Mouse (Mus musculus): Measurements from ENCODE around the gene Prdm2. TPM values are rescaled to one million over a fixed set of nuclear protein-coding genes. Genes with fewer than 3 reads are reported as not detected.

Prdm2 gene
- total and polyA plus RNA-seq, 3 experiments, result 4.3 to 13.5 TPM; not detected in 1

GRCm38 (mm10) chr4:143112985-143113384 lies 99.8 kb downstream of the Prdm2 start (continued):
- TF ChIP-seq RAD21 (IDR thresholded peaks at IDR 0.05; ENCODE audit: low read depth, low read length) (peak; percentile 51), NELFE (IDR thresholded peaks at IDR 0.05; ENCODE audit: low read depth, low read length) (no peak), GATA1 (IDR thresholded peaks at IDR 0.05; ENCODE audit: low read depth, low read length) (no peak)

- no peaks in the 10 kb centered on the region for H3K36me3 ChIP-seq (ENCODE audit: control insufficient read depth in 1 of 2, insufficient read depth in 2 of 2, low read length in 2 of 2)
- H3K79me2 ChIP-seq (ENCODE audit: control insufficient read depth, insufficient read depth, low read length, poor library complexity), result no peaks in the 10 kb centered on the region
- H3K4me1 ChIP-seq (ENCODE audit: control insufficient read depth in 1 of 2, insufficient read depth in 2 of 2, low read length in 2 of 2), result no peaks in the 10 kb centered on the region
Measured at GRCm38 (mm10) chr4:143112439-143112838, 100.4 kb downstream of the Prdm2 start.

GRCm38 (mm10) chr4:143111872-143112271 lies 100.9 kb downstream of the Prdm2 start:
- peaks cover 0 to 3% of the 10 kb centered on the region in 2 experiments; a peak in 1 of 4 replicates for H3K36me3 ChIP-seq (ENCODE audit: control insufficient read depth in 1 of 2, insufficient read depth in 2 of 2, low read length in 2 of 2)
- no peak overlapping the region for H3K27ac ChIP-seq (ENCODE audit: control insufficient read depth, low read depth, low read length)
- H3K27me3 ChIP-seq (ENCODE audit: control insufficient read depth in 1 of 2, insufficient read depth in 2 of 2, low read length in 2 of 2), result no peaks in the 10 kb centered on the region
- no peak for TF ChIP-seq POLR2AphosphoS2 (IDR thresholded peaks at IDR 0.05; ENCODE audit: low read length)
- no peak for TF ChIP-seq EP300 (IDR thresholded peaks at IDR 0.05; ENCODE audit: low read depth in 1 of 2, low read length in 2 of 2)
- no peak for TF ChIP-seq NRF1 (IDR thresholded peaks at IDR 0.05; ENCODE audit: insufficient read depth, low read depth, low read length, poor library complexity, severe bottlenecking)
- TF ChIP-seq JUND (IDR thresholded peaks at IDR 0.05; ENCODE audit: low read depth, low read length), result no peak
- TF ChIP-seq ZKSCAN1 (IDR thresholded peaks at IDR 0.05; ENCODE audit: low read depth, low read length), result no peak
- TF ChIP-seq USF2 (IDR thresholded peaks at IDR 0.05; ENCODE audit: borderline replicate concordance in 1 of 2, insufficient read depth in 1 of 2, low read depth in 1 of 2, low read length in 2 of 2), result no peak
- no peak for TF ChIP-seq ZC3H11A (IDR thresholded peaks at IDR 0.05; ENCODE audit: low read depth, low read length)
- no peak for TF ChIP-seq ETS1 (IDR thresholded peaks at IDR 0.05; ENCODE audit: low read depth, low read length)
- TF ChIP-seq POLR2AphosphoS5 (IDR thresholded peaks at IDR 0.05; ENCODE audit: borderline replicate concordance, low read depth, low read length), result no peak
- no peak for TF ChIP-seq CHD2 (IDR thresholded peaks at IDR 0.05; ENCODE audit: low read length)
- TF ChIP-seq GABPA (IDR thresholded peaks at IDR 0.05; ENCODE audit: low read depth, low read length), result no peak
- no peak for TF ChIP-seq KAT2A (conservative IDR thresholded peaks at IDR 0.05; ENCODE audit: low read depth, low read length)
- no peak for TF ChIP-seq ZMIZ1 (IDR thresholded peaks at IDR 0.05; ENCODE audit: low read depth, low read length)
- no peak for TF ChIP-seq SMC3 (IDR thresholded peaks at IDR 0.05; ENCODE audit: low read depth, low read length)
- TF ChIP-seq TBP (IDR thresholded peaks at IDR 0.05; ENCODE audit: low read depth, low read length), result no peak
- TF ChIP-seq TAL1 (IDR thresholded peaks at IDR 0.05; ENCODE audit: low read length), result no peak
- no peak for TF ChIP-seq MAFK (IDR thresholded peaks at IDR 0.05; ENCODE audit: borderline replicate concordance, low read depth, low read length)
- no peak for TF ChIP-seq USF1 (IDR thresholded peaks at IDR 0.05; ENCODE audit: low read depth, low read length)
- no peaks in the 10 kb centered on the region for H3K9me3 ChIP-seq (replicated peaks; ENCODE audit: insufficient read depth, low read length)
- H3K79me2 ChIP-seq (ENCODE audit: control insufficient read depth, insufficient read depth, low read length, poor library complexity), result no peaks in the 10 kb centered on the region
- no peak overlapping the region for H3K4me3 ChIP-seq (ENCODE audit: control insufficient read depth in 1 of 2, insufficient read depth in 1 of 2, low read depth in 2 of 2, low read length in 2 of 2)
- H3K4me1 ChIP-seq (ENCODE audit: control insufficient read depth in 1 of 2, insufficient read depth in 2 of 2, low read length in 2 of 2), result peaks cover 1 to 4% of the 10 kb centered on the region in 2 experiments; a peak in 2 of 4 replicates
- H3K9ac ChIP-seq (ENCODE audit: control insufficient read depth, low read depth, low read length, poor library complexity, severe bottlenecking), result no peak overlapping the region
- DNase-seq (ENCODE audit: low read depth, low spot score), result no peak

More at GRCm38 (mm10) chr4:143112439-143112838, 100.4 kb downstream of the Prdm2 start:
- H3K4me3 ChIP-seq (ENCODE audit: control insufficient read depth in 1 of 2, insufficient read depth in 1 of 2, low read depth in 2 of 2, low read length in 2 of 2), result no peak overlapping the region
- H3K9me3 ChIP-seq (replicated peaks; ENCODE audit: insufficient read depth, low read length), result no peaks in the 10 kb centered on the region
- no peak for TF ChIP-seq HCFC1 (IDR thresholded peaks at IDR 0.05; ENCODE audit: low read depth, low read length)
- TF ChIP-seq POLR2AphosphoS5 (IDR thresholded peaks at IDR 0.05; ENCODE audit: borderline replicate concordance, low read depth, low read length), result no peak
- TF ChIP-seq CHD2 (IDR thresholded peaks at IDR 0.05; ENCODE audit: low read length), result no peak
- TF ChIP-seq ELF1 (IDR thresholded peaks at IDR 0.05; ENCODE audit: low read depth, low read length), result no peak
- no peak for TF ChIP-seq GABPA (IDR thresholded peaks at IDR 0.05; ENCODE audit: low read depth, low read length)
- TF ChIP-seq CTCF (IDR thresholded peaks at IDR 0.05 in 2 of 3, conservative IDR thresholded peaks at IDR 0.05 in 1 of 3; ENCODE audit: control insufficient read depth in 1 of 3, insufficient read depth in 1 of 3, low read depth in 2 of 3, low read length in 3 of 3, poor library complexity in 1 of 3, severe bottlenecking in 1 of 3), result no peak
- no peak for TF ChIP-seq NRF1 (IDR thresholded peaks at IDR 0.05; ENCODE audit: insufficient read depth, low read depth, low read length, poor library complexity, severe bottlenecking)
- no peak for TF ChIP-seq ZKSCAN1 (IDR thresholded peaks at IDR 0.05; ENCODE audit: low read depth, low read length)
- no peak for TF ChIP-seq RCOR1 (IDR thresholded peaks at IDR 0.05; ENCODE audit: low read depth, low read length)
- H3K27me3 ChIP-seq (ENCODE audit: control insufficient read depth in 1 of 2, insufficient read depth in 2 of 2, low read length in 2 of 2), result no peaks in the 10 kb centered on the region
- DNase-seq (ENCODE audit: low read depth, low spot score), result no peak
- H3K27ac ChIP-seq (ENCODE audit: control insufficient read depth, low read depth, low read length), result no peak overlapping the region
- H3K9ac ChIP-seq (ENCODE audit: control insufficient read depth, low read depth, low read length, poor library complexity, severe bottlenecking), result no peak overlapping the region

Data from MEL (cell line).